Mouse (Mus musculus) hindbrain, embryonic 12.5 days (tissue): ENCODE results near the gene Ccnjl. TPM values are rescaled to one million over a fixed set of nuclear protein-coding genes. Genes with fewer than 3 reads are reported as not detected.

ENCODE experiments used
- ATAC-seq: fragments of 200-750 bp; cut with Nextera tagmentation; 2 replicates; pipeline ENCODE4 v1.8.0; 2017; ENCODE audit warnings: moderate TSS enrichment; ENCODE audit not compliant: low FRiP score
- H3K27ac ChIP-seq: fragments of 300-500 bp; sonication (generic); 2 replicates; pipeline ENCODE4 v1.5.1; 2016; ENCODE audit warnings: mild to moderate bottlenecking
- H3K27me3 ChIP-seq: fragments of 300-500 bp; sonication (generic); 2 replicates; pipeline ENCODE4 v1.6.1; 2016; ENCODE audit warnings: mild to moderate bottlenecking
- H3K36me3 ChIP-seq: fragments of 300-500 bp; sonication (generic); 2 replicates; pipeline ENCODE4 v1.6.1; 2016; ENCODE audit warnings: mild to moderate bottlenecking
- H3K4me1 ChIP-seq: fragments of 300-500 bp; sonication (generic); 2 replicates; pipeline ENCODE4 v1.6.1; 2016
- H3K4me2 ChIP-seq: fragments of 300-500 bp; sonication (generic); replicated peaks from 2 replicates; pipeline ENCODE4 v1.6.1; 2016; ENCODE audit warnings: mild to moderate bottlenecking
- H3K4me3 ChIP-seq: fragments of 300-500 bp; sonication (generic); 2 replicates; pipeline ENCODE4 v1.5.1; 2016; ENCODE audit warnings: mild to moderate bottlenecking
- H3K9ac ChIP-seq: fragments of 300-500 bp; sonication (generic); 2 replicates; pipeline ENCODE4 v1.6.1; 2016; ENCODE audit warnings: mild to moderate bottlenecking, moderate library complexity
- H3K9me3 ChIP-seq: fragments of 300-500 bp; sonication (generic); replicated peaks from 2 replicates; pipeline ENCODE4 v1.6.1; 2016; ENCODE audit warnings: mild to moderate bottlenecking
- WGBS: fragments of 180-500 bp; shearing (Covaris S2); methylation state at CpG from one replicate; pipeline ENCODE4 v1.1.7; 2016; 5-methylcytosine and 5-hydroxymethylcytosine counted together
- polyA plus RNA-seq: library from polyadenylated mRNA; unstranded; fragments of >200 nt; fragmentation: Nextera tagmentation; extraction: Ambion mirVana; gene quantifications from 2 replicates; pipeline ENCODE4 v1.2.1, GENCODE M21; 2016

Ccnjl gene
- polyA plus RNA-seq: 27.6 and 29.6 TPM in 2 replicates

GRCm38 (mm10) chr11:43528683-43529499 lies at the start of gene Ccnjl:
Gene Ccnjl, plus strand, starts transcription at chr11:43528784.
- H3K27me3 ChIP-seq: no peaks in the 10 kb centered on the region
- peak; percentile 91 for ATAC-seq
- H3K27ac ChIP-seq: peak within 1 kb of the TSS; percentile 85
- H3K4me2 ChIP-seq: peak within 1 kb of the TSS; percentile 78
- H3K4me3 ChIP-seq: peak within 1 kb of the TSS; percentile 73
- H3K9me3 ChIP-seq: no peaks in the 10 kb centered on the region
- peak within 1 kb of the TSS; percentile 80 for H3K9ac ChIP-seq
- under 1% methylated on average over 78 of the region's 79 CpGs for WGBS
- H3K36me3 ChIP-seq: peaks cover 10% of the 10 kb centered on the region
- peaks cover 29% of the 10 kb centered on the region for H3K4me1 ChIP-seq

- no peaks in the 10 kb centered on the region for H3K9me3 ChIP-seq
- no peaks in the 10 kb centered on the region for H3K36me3 ChIP-seq
- WGBS: 79% methylated on average over 3 of the region's 3 CpGs
- H3K9ac ChIP-seq: no peak overlapping the region
- no peak for ATAC-seq
- H3K4me2 ChIP-seq: no peak overlapping the region
- H3K4me3 ChIP-seq: no peak overlapping the region
- no peak overlapping the region for H3K27ac ChIP-seq
- H3K4me1 ChIP-seq: peaks cover 13% of the 10 kb centered on the region
- H3K27me3 ChIP-seq: 0 out of 2 replicates have a peak, but pooled peaks cover 3% of the 10 kb centered on the region
Measured at GRCm38 (mm10) chr11:43479376-43479775, 49.2 kb upstream of the Ccnjl start.

GRCm38 (mm10) chr11:43480561-43480960 lies 48.0 kb upstream of the Ccnjl start:
- no peak overlapping the region for H3K27ac ChIP-seq
- H3K9me3 ChIP-seq: no peaks in the 10 kb centered on the region
- 58% methylated on average over 5 of the region's 5 CpGs for WGBS
- 0 out of 2 replicates have a peak, but pooled peaks cover 3% of the 10 kb centered on the region for H3K27me3 ChIP-seq
- H3K4me1 ChIP-seq: peaks cover 11% of the 10 kb centered on the region
- H3K36me3 ChIP-seq: no peaks in the 10 kb centered on the region
- H3K4me2 ChIP-seq: no peak overlapping the region
- no peak overlapping the region for H3K9ac ChIP-seq
- no peak overlapping the region for H3K4me3 ChIP-seq
- ATAC-seq: no peak

- Histone ChIP-seq H3K9ac (no peak overlapping the region), H3K27ac (no peak overlapping the region), H3K4me2 (no peak overlapping the region), H3K4me3 (no peak overlapping the region), H3K4me1 (peaks cover 11% of the 10 kb centered on the region), H3K27me3 (0 out of 2 replicates have a peak, but pooled peaks cover 3% of the 10 kb centered on the region), H3K9me3 (no peaks in the 10 kb centered on the region), H3K36me3 (no peaks in the 10 kb centered on the region)
- 67% methylated on average over 3 of the region's 3 CpGs for WGBS
- ATAC-seq: no peak
Measured at GRCm38 (mm10) chr11:43481672-43482522, 46.7 kb upstream of the Ccnjl start.

GRCm38 (mm10) chr11:43483122-43483792 lies 45.3 kb upstream of the Ccnjl start:
- H3K27me3 ChIP-seq: 0 out of 2 replicates have a peak, but pooled peaks cover 3% of the 10 kb centered on the region
- 0 out of 2 replicates have a peak overlapping the region, but pooled peaks have one; percentile 13 for H3K27ac ChIP-seq
- no peaks in the 10 kb centered on the region for H3K9me3 ChIP-seq
- H3K9ac ChIP-seq: no peak overlapping the region
- no peak overlapping the region for H3K4me2 ChIP-seq
- ATAC-seq: no peak
- H3K36me3 ChIP-seq: no peaks in the 10 kb centered on the region
- H3K4me1 ChIP-seq: peaks cover 11% of the 10 kb centered on the region
- no peak overlapping the region for H3K4me3 ChIP-seq
- 37% methylated on average over 6 of the region's 6 CpGs for WGBS

GRCm38 (mm10) chr11:43484057-43484456 lies 44.5 kb upstream of the Ccnjl start:
- Histone ChIP-seq H3K4me3 (no peak overlapping the region), H3K9ac (no peak overlapping the region), H3K4me1 (peaks cover 11% of the 10 kb centered on the region), H3K36me3 (no peaks in the 10 kb centered on the region), H3K27me3 (0 out of 2 replicates have a peak, but pooled peaks cover 3% of the 10 kb centered on the region), H3K27ac (no peak overlapping the region), H3K9me3 (no peaks in the 10 kb centered on the region), H3K4me2 (no peak overlapping the region)
- 79% methylated on average over 4 of the region's 4 CpGs for WGBS
- ATAC-seq: no peak

- Histone ChIP-seq H3K4me3 (no peak overlapping the region), H3K9me3 (no peaks in the 10 kb centered on the region), H3K4me2 (no peak overlapping the region), H3K36me3 (no peaks in the 10 kb centered on the region), H3K27me3 (0 out of 2 replicates have a peak, but pooled peaks cover 3% of the 10 kb centered on the region), H3K9ac (no peak overlapping the region), H3K27ac (no peak overlapping the region), H3K4me1 (peaks cover 11% of the 10 kb centered on the region)
- WGBS: 39% methylated on average over 11 of the region's 11 CpGs
- peak; percentile 73 for ATAC-seq
Measured at GRCm38 (mm10) chr11:43484652-43485051, 43.9 kb upstream of the Ccnjl start.

- Histone ChIP-seq H3K36me3 (no peaks in the 10 kb centered on the region), H3K4me2 (no peak overlapping the region), H3K27ac (no peak overlapping the region), H3K9me3 (no peaks in the 10 kb centered on the region), H3K4me3 (no peak overlapping the region), H3K27me3 (no peaks in the 10 kb centered on the region), H3K4me1 (peaks cover 11% of the 10 kb centered on the region), H3K9ac (no peak overlapping the region)
- no peak for ATAC-seq
- 94% methylated on average over 9 of the region's 9 CpGs for WGBS
Measured at GRCm38 (mm10) chr11:43485855-43486254, 42.7 kb upstream of the Ccnjl start.

GRCm38 (mm10) chr11:43492663-43493062 lies 35.9 kb upstream of the Ccnjl start:
- H3K27me3 ChIP-seq: no peaks in the 10 kb centered on the region
- no peaks in the 10 kb centered on the region for H3K36me3 ChIP-seq
- 0 out of 2 replicates have a peak, but pooled peaks cover 4% of the 10 kb centered on the region for H3K4me1 ChIP-seq
- H3K9me3 ChIP-seq: no peaks in the 10 kb centered on the region
- 31% methylated on average over 7 of the region's 7 CpGs for WGBS
- H3K4me3 ChIP-seq: no peak overlapping the region
- no peak overlapping the region for H3K9ac ChIP-seq
- H3K4me2 ChIP-seq: no peak overlapping the region
- no peak overlapping the region for H3K27ac ChIP-seq
- peak; percentile 26 for ATAC-seq

GRCm38 (mm10) chr11:43493815-43494409 lies 34.7 kb upstream of the Ccnjl start:
- peaks cover 7% of the 10 kb centered on the region for H3K9me3 ChIP-seq
- no peak overlapping the region for H3K27ac ChIP-seq
- peak; percentile 84 for ATAC-seq

GRCm38 (mm10) chr11:43495037-43495436 lies 33.5 kb upstream of the Ccnjl start:
- 43% methylated on average over 8 of the region's 8 CpGs for WGBS
- no peak overlapping the region for H3K27ac ChIP-seq
- no peaks in the 10 kb centered on the region for H3K36me3 ChIP-seq
- ATAC-seq: no peak
- H3K4me3 ChIP-seq: no peak overlapping the region
- H3K4me1 ChIP-seq: 0 out of 2 replicates have a peak, but pooled peaks cover 4% of the 10 kb centered on the region
- no peaks in the 10 kb centered on the region for H3K27me3 ChIP-seq
- H3K9me3 ChIP-seq: peaks cover 7% of the 10 kb centered on the region
- no peak overlapping the region for H3K4me2 ChIP-seq
- no peak overlapping the region for H3K9ac ChIP-seq

More at GRCm38 (mm10) chr11:43493815-43494409, 34.7 kb upstream of the Ccnjl start:
- Histone ChIP-seq H3K36me3 (no peaks in the 10 kb centered on the region), H3K27me3 (no peaks in the 10 kb centered on the region), H3K4me2 (no peak overlapping the region), H3K9ac (no peak overlapping the region; the same call in 1 of the 2 replicates), H3K4me3 (no peak overlapping the region), H3K4me1 (0 out of 2 replicates have a peak, but pooled peaks cover 4% of the 10 kb centered on the region)
- 21% methylated on average over 6 of the region's 6 CpGs for WGBS
